Mouse (Mus musculus) kidney, embryonic 14.5 days (tissue): ENCODE measurements around the gene Rhoq. TPM values are rescaled to one million over a fixed set of nuclear protein-coding genes. Genes with fewer than 3 reads are reported as not detected.

Source experiments
- ATAC-seq: fragments of 200-750 bp; cut with Nextera tagmentation; 2 replicates; pipeline ENCODE4 v1.8.0; 2017; ENCODE audit warnings: moderate number of reproducible peaks, mild to moderate bottlenecking, moderate TSS enrichment, moderate library complexity; ENCODE audit not compliant: low FRiP score, low TSS enrichment
- H3K27ac ChIP-seq: fragments of 300-500 bp; sonication (generic); 2 replicates; pipeline ENCODE4 v1.5.1; 2014; ENCODE audit warnings: low read depth, mild to moderate bottlenecking, low read length, moderate library complexity, mixed read lengths
- H3K27me3 ChIP-seq: fragments of 300-500 bp; sonication (generic); 2 replicates; pipeline ENCODE4 v1.6.1; 2014; ENCODE audit warnings: mild to moderate bottlenecking, low read length; ENCODE audit not compliant: control insufficient read depth, insufficient read depth
- H3K36me3 ChIP-seq: fragments of 300-500 bp; sonication (generic); 2 replicates; pipeline ENCODE4 v1.6.1; 2014; ENCODE audit warnings: low read length, mixed read lengths; ENCODE audit not compliant: control insufficient read depth, insufficient read depth
- H3K4me1 ChIP-seq: fragments of 300-500 bp; sonication (generic); 2 replicates; pipeline ENCODE4 v1.6.1; 2014; ENCODE audit warnings: low read length, mixed read lengths; ENCODE audit not compliant: control insufficient read depth, insufficient read depth
- H3K4me2 ChIP-seq: fragments of 300-500 bp; sonication (generic); replicated peaks from 2 replicates; pipeline ENCODE4 v1.6.1; 2014; ENCODE audit warnings: low read depth, mild to moderate bottlenecking, low read length
- H3K4me3 ChIP-seq: fragments of 300-500 bp; sonication (generic); 2 replicates; pipeline ENCODE4 v1.5.1; 2014; ENCODE audit warnings: mild to moderate bottlenecking, low read length
- H3K9ac ChIP-seq: fragments of 300-500 bp; sonication (generic); 2 replicates; pipeline ENCODE4 v1.6.1; 2014; ENCODE audit warnings: low read depth, mild to moderate bottlenecking, low read length, moderate library complexity
- H3K9me3 ChIP-seq: fragments of 300-500 bp; sonication (generic); 2 replicates; pipeline ENCODE4 v1.6.1; 2016; ENCODE audit warnings: low read length; ENCODE audit not compliant: control insufficient read depth
- WGBS: fragments of 180-500 bp; shearing (Covaris S2); extraction: QIAGEN DNeasy Blood & Tissue Kit; methylation state at CpG from one replicate; pipeline ENCODE4 v1.1.7; 2014; 5-methylcytosine and 5-hydroxymethylcytosine counted together
- polyA plus RNA-seq: library from polyadenylated mRNA; unstranded; fragments of >200 nt; fragmentation: Nextera tagmentation; extraction: Ambion mirVana; gene quantifications from 2 replicates; pipeline ENCODE4 v1.2.1, GENCODE M21; 2014

Rhoq gene
- polyA plus RNA-seq, 1 experiment from 2014 or later, result 22.4 TPM

DNA sequence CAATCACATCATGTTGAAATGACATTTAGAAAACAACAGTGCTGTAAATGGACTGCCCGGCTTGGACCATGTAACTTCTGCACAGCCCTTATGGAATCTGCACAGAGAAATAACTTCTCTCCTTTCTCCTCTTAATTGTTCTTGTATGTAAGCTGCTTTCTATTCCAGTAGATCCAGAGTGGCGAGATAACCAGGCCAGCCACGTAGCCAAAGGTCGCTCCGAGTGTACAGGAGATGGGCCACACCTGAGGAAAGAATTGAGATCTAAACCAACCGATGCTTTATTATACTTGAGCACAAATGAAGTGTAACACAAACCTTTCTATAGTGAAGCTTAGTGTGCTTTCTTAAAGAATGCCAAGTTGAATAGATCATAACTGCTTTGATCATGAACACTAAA, 34.4 kb downstream of the Rhoq start:
- Histone ChIP-seq H3K9ac (no peak overlapping the region), H3K4me3 (no peak overlapping the region), H3K27me3 (no peaks in the 10 kb centered on the region), H3K9me3 (no peaks in the 10 kb centered on the region), H3K27ac (no peak overlapping the region), H3K36me3 (peaks cover 27% of the 10 kb centered on the region), H3K4me1 (no peaks in the 10 kb centered on the region), H3K4me2 (no peak overlapping the region)
- WGBS, result 91% methylated on average over 6 of the region's 6 CpGs
- no peak for ATAC-seq

DNA sequence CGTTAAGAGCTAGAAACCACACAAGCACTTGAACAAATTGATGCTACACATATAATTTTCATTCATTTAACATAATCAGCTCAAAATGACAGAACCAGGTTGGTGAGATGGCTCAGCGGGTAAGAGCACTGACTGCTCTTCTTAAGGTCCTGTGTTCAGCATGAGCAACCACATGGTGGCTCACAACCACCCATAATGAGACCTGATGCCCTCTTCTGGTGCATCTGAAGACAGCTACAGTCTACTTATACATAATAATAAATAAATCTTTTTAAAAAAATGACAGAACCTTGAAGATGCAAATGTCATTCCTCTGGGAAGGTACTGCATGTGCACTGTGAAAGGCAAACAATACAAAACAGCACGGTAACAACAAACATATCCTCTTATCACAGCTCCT, 46.1 kb downstream of the Rhoq start:
- Histone ChIP-seq H3K4me2 (no peak overlapping the region), H3K9me3 (no peaks in the 10 kb centered on the region), H3K4me1 (no peaks in the 10 kb centered on the region), H3K36me3 (peaks cover 5% of the 10 kb centered on the region; the same call in 1 of the 2 replicates), H3K9ac (no peak overlapping the region), H3K27ac (no peak overlapping the region), H3K27me3 (no peaks in the 10 kb centered on the region), H3K4me3 (no peak overlapping the region)
- ATAC-seq, result no peak
- WGBS, result 93% methylated on average over 3 of the region's 3 CpGs

DNA sequence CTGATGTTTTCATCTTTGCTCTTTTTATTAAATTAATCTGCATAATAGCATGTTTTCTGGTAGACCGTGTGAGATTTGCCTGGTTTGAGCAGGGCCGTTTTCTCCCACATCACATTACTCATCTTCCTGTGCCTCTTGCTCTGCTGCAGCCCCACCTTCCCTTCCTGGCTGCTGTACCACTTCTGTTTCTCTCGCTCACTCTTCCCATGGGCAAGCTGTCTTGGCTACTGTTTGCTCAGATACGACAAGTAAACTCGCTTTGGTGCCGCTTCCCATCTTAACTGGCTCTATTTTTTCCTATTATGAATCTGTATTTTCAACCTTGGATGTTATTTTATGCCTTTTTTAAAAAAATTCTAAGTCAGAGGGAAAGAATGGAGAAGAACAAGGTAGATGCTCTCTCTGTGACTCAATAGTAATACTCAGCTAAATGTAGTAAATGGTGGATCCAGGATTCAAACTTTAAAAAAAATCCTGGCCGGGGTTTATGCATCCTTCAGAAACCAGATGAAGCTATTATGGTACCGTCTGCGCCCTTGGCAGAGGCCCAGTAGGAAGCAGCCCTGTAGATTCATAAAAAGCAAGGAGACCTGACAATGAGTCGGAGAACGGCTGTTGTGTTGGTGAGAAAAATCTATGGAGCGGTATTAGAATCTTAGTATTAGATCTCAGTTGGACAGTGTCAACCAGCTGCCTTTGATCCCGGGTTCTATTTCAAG, 48.6 kb downstream of the Rhoq start:
- ATAC-seq, result no peak
- Histone ChIP-seq H3K9ac (no peak overlapping the region), H3K4me3 (no peak overlapping the region), H3K4me1 (no peaks in the 10 kb centered on the region), H3K9me3 (no peaks in the 10 kb centered on the region), H3K4me2 (no peak overlapping the region), H3K36me3 (peaks cover 8% of the 10 kb centered on the region; the same call in 1 of the 2 replicates), H3K27me3 (no peaks in the 10 kb centered on the region), H3K27ac (no peak overlapping the region)
- 90% methylated on average over 13 of the region's 13 CpGs for WGBS

DNA sequence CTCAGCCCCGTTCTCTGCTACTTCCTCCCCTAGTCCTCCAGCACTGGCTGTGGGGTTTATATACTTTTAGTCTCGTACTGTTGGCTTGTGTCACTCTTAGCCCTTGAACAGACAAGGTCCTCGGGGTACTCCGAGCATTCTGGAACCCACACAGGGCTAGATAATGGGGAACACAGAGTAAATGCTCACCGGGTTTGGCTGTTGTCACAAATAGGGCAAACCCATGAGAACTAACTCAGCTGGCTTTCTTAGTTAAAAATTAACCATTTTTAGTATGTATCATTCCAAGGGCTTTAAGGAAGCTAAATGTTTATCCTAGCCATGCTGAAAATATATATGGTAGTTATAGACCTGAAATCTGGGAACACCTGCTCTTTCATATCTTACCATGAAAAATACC, 56.8 kb downstream of the Rhoq start:
- Histone ChIP-seq H3K9me3 (no peaks in the 10 kb centered on the region), H3K4me2 (no peak overlapping the region), H3K36me3 (peaks cover 12% of the 10 kb centered on the region; the same call in 1 of the 2 replicates), H3K4me3 (no peak overlapping the region), H3K27ac (no peak overlapping the region), H3K27me3 (no peaks in the 10 kb centered on the region), H3K4me1 (no peaks in the 10 kb centered on the region), H3K9ac (no peak overlapping the region)
- WGBS, result 89% methylated on average over 5 of the region's 5 CpGs
- no peak for ATAC-seq

DNA sequence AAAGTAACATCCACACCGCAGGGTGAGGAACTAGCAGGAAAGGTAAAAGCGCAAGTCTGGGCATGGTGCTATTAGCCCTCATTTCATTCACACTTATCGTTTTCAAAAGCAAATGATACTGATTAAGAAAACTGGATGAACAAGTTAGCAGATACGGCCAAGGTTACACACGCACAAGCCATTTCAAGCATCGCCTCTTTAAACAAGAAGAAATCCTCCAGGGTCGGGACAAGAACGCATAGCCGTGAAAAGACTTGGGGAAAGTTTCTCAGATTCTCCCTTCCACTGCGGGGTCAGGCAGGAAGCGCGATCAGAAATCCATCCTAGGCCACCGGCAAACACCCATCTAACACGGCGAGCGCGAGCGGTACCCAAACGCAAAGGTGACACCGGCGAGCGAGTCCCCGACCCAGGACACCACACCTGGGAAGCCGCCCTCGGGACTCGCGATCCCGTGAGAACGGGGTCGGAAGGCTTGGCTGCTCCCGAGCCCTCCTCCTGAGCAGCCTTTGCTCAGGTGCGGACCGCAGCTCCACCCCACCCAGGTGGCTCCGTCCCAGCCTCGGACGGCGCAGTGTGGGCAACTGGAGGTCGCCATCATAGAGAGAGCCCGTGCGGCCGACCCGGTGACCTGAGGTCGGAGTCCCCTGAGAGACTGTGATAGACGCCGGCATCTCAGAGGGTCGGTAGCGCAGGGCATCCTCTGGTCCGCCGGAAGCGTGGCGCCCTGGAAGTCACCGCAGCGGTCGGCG, 61.8 kb downstream of the Rhoq start:
- H3K4me3 ChIP-seq, result peak overlapping the region; percentile 94
- 1% methylated on average over 55 of the region's 55 CpGs for WGBS
- ATAC-seq, result no peak
- H3K9me3 ChIP-seq, result 0 out of 2 replicates have a peak, but pooled peaks cover 2% of the 10 kb centered on the region
- no peaks in the 10 kb centered on the region for H3K27me3 ChIP-seq
- peak overlapping the region; percentile 75 for H3K9ac ChIP-seq
- peaks cover 7% of the 10 kb centered on the region for H3K36me3 ChIP-seq
- peaks cover 4% of the 10 kb centered on the region for H3K4me1 ChIP-seq
- no peak overlapping the region for H3K27ac ChIP-seq
- H3K4me2 ChIP-seq, result peak overlapping the region; percentile 97

DNA sequence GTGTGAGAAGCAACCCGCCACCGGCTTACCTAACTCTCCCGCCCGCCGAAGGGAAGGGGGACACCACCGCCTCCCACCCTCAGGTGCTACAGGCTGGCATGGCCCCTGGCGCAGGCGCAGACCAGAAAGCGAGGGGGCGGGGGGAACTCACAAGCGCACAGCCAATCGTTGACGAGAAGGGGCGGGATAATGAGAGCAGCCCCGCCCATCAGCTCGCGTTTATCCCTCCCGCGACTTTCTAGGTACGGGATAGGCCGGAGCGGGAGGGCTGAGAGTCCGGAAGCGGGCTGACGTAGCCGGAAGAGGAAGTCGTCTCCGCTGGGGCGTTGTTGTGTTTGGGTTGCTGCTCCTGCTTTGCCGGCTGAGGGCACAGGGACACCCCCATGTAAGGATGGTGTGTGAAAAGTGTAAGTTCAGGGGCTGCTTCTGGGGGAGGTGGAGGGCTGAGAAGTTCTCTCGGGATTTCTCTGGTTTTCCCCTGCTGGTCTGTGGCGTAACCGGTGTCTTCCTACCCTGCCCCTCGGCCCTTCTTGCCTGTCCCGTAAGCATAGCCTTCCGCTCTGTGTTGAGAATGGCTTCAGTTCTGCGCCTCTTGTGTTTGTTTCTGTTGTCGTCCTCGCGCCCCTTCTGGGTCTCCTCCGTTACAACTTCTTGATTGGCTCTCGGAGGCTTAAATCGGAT, 62.5 kb downstream of the Rhoq start, which contains the start of the genes Pigf and Cript:
TSS of gene Pigf (minus strand) at position 138 of the 681 bp plus-strand sequence.
TSS of gene Cript (plus strand) at position 282 of the 681 bp plus-strand sequence.
- H3K27me3 ChIP-seq, result no peaks in the 10 kb centered on the region
- peaks cover 3% of the 10 kb centered on the region for H3K36me3 ChIP-seq
- peak within 1 kb of the TSS; percentile 94 for H3K4me3 ChIP-seq
- peak; percentile 100 for ATAC-seq
- peak within 1 kb of the TSS; percentile 97 for H3K4me2 ChIP-seq
- 0 out of 2 replicates have a peak, but pooled peaks cover 2% of the 10 kb centered on the region for H3K9me3 ChIP-seq
- H3K9ac ChIP-seq, result peak within 1 kb of the TSS; percentile 75
- 2% methylated on average over 42 of the region's 43 CpGs for WGBS
- H3K27ac ChIP-seq, result no peak within 1 kb of the TSS; the same call in 1 of the 2 replicates
- peaks cover 4% of the 10 kb centered on the region for H3K4me1 ChIP-seq

DNA sequence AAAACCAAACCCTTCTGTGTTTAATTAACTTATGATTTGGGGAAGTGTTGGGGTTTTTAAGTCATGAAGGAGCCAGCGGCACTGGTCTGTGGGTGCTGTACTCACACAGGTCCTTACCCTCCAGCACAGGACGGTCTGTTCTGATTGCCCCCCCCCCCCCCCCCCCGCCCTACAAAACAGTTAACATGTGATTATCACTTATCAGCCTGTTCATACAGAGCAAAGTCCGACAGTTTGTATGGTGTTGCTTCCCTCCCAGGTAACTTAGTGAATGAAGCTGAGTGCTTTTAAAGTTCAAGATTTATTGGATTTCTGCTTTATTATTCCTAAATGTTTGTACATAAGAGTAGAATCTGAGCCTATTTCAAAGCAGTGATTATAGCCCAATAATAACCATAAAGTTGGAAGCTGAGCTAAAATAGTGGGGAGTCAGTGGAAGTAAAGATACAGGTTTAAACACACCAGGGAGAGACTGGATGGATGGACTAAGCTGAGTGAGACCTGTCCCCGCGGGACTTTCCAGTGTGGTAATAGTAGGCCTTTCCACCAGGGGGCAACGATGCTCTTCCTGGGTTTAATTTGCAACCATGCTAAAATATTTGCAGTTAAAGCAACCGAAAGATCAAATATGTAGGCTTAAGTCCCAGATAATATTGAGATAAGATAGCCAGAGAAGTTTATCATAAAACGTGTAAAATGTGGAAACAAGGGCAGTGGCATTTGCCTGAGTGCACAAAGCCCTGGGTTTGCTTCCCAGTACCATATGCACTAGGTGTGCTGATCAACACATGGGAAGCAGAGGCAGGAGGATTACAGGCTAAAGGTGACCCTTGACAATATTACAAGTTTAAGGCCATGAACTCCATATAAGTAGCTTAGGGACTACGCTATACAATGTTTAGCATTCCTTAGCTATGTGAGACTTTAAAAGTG, 73.5 kb downstream of the Rhoq start:
- Histone ChIP-seq H3K4me3 (no peak overlapping the region), H3K27ac (no peak overlapping the region), H3K9ac (no peak overlapping the region), H3K4me2 (no peak overlapping the region), H3K27me3 (no peaks in the 10 kb centered on the region), H3K9me3 (no peaks in the 10 kb centered on the region), H3K4me1 (no peaks in the 10 kb centered on the region), H3K36me3 (peaks cover 10% of the 10 kb centered on the region; the same call in 1 of the 2 replicates)
- 63% methylated on average over 10 of the region's 10 CpGs for WGBS
- no peak for ATAC-seq

DNA sequence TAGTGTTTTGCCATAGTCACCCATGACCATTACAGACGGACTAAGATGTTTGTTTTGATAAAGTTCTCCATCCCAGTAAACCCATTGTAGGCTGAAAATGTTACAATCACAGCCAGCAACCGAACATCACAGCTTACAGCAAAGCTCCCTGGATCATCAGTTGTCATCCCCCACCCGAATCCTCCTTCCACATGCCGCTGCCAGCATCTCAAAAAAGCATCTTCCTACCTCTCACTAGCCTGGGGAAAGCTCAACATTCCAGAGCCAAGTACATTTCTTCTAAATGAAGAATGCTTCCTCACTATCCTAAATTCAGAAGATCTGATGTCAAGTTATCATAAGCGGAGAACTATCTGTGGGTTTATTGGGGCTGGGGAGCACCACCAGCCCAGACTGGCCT, 75.6 kb downstream of the Rhoq start:
- Histone ChIP-seq H3K9me3 (no peaks in the 10 kb centered on the region), H3K27ac (no peak overlapping the region), H3K4me3 (no peak overlapping the region), H3K27me3 (no peaks in the 10 kb centered on the region), H3K9ac (no peak overlapping the region), H3K4me1 (no peaks in the 10 kb centered on the region), H3K36me3 (peaks cover 8% of the 10 kb centered on the region; the same call in 1 of the 2 replicates), H3K4me2 (no peak overlapping the region)
- no peak for ATAC-seq
- WGBS, result 89% methylated on average over 5 of the region's 5 CpGs
